Mouse (Mus musculus): ENCODE measurements at regions not wholly inside any gene's neighbourhood (a gene's known extent, or its start where the extent isn't known, plus 50 kb on each side); places are given as distances from the start of the nearest gene placed in this dataset.

GRCm38 (mm10) chr8:56682564-56682963 is 131.7 kb downstream of the Fbxo8 start:
- ATAC-seq (replicated peaks in 1 of 2; ENCODE audit: insufficient read depth in 1 of 2, low FRiP score in 2 of 2, low TSS enrichment in 1 of 2, low read depth in 1 of 2, poor library complexity in 2 of 2, severe bottlenecking in 2 of 2), result no peak

GRCm38 (mm10) chr8:56684352-56684751 is 133.5 kb downstream of the Fbxo8 start:
- ATAC-seq (replicated peaks in 1 of 2; ENCODE audit: insufficient read depth in 1 of 2, low FRiP score in 2 of 2, low TSS enrichment in 1 of 2, low read depth in 1 of 2, poor library complexity in 2 of 2, severe bottlenecking in 2 of 2), result no peak

GRCm38 (mm10) chr8:56695436-56695835 is 144.5 kb downstream of the Fbxo8 start:
- ATAC-seq (replicated peaks in 1 of 2; ENCODE audit: insufficient read depth in 1 of 2, low FRiP score in 2 of 2, low TSS enrichment in 1 of 2, low read depth in 1 of 2, poor library complexity in 2 of 2, severe bottlenecking in 2 of 2), result no peak

DNA sequence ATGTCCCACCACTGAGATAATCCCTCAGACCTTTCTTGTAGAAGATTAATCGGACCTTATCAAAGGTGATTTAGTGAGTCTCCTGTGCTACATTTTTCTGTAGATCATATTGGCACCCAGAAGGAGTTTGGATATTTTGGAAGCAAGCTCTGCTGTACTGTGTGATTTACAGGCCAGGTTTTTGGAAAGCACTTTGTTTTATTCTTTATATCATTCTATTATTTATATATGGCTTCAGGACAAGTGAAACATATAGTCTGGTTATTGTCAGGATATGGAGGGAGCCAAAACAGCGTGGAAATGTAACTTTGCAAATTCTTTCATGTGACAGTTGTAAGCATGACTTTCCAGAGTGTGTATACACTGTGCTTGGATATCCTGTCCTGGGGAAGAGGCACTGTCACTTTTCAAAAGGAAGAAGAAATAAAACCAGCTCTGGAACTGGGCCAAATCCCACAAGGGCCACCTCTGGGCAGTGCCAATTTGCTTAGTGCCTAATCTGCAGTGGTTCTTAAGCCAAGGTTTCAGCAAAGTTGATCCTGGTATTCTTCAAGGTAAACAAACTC is 149.8 kb downstream of the Fbxo8 start:
- ATAC-seq (replicated peaks in 1 of 2; ENCODE audit: insufficient read depth in 1 of 2, low FRiP score in 2 of 2, low TSS enrichment in 1 of 2, low read depth in 1 of 2, poor library complexity in 2 of 2, severe bottlenecking in 2 of 2), result no peak

- no peak for ATAC-seq (replicated peaks in 1 of 2; ENCODE audit: insufficient read depth in 1 of 2, low FRiP score in 2 of 2, low TSS enrichment in 1 of 2, low read depth in 1 of 2, poor library complexity in 2 of 2, severe bottlenecking in 2 of 2)
Observed at GRCm38 (mm10) chr8:56706377-56706776, 155.5 kb downstream of the Fbxo8 start.

GRCm38 (mm10) chr8:56706941-56707706 is 156.2 kb downstream of the Fbxo8 start:
- ATAC-seq (replicated peaks in 1 of 2; ENCODE audit: insufficient read depth in 1 of 2, low FRiP score in 2 of 2, low TSS enrichment in 1 of 2, low read depth in 1 of 2, poor library complexity in 2 of 2, severe bottlenecking in 2 of 2), result no peak

GRCm38 (mm10) chr8:56720001-56720400 is 169.1 kb downstream of the Fbxo8 start:
- ATAC-seq (replicated peaks in 1 of 2; ENCODE audit: insufficient read depth in 1 of 2, low FRiP score in 2 of 2, low TSS enrichment in 1 of 2, low read depth in 1 of 2, poor library complexity in 2 of 2, severe bottlenecking in 2 of 2), result no peak

DNA sequence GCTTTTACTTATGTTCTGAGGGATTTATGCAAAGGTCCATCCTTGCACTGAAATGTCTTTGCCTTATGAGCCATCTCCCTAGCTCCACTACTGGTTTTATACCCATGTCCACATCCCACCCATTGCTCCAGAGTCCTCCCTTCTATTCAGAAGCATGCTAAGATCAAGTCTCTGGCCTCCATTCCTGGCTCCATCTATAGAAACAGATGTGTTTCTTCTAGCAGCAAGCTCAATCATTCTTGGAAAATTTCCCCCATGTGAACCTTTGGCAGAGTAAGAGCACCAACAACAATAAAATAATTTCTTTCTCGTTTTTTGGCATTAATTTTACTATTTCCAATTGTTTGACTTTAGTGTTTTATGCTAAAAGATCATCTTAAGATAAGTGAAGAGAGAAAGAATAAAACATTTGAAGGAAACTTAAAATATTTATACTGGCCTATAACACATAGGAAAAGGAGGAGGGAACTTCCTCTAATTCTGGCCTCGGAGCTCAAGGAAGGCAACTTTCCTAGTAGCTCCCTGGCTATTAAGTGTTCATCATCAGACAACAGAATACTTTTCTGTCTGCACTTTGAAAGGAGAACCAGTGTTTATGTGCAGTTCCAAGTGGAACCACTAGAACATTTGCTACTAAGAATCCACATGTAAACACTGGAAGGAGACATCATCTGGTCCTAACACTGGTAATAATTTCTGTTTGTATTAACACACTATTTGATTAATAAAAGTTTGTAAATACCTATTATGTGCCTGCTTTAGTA is 171.8 kb downstream of the Fbxo8 start:
- ATAC-seq (replicated peaks in 1 of 2; ENCODE audit: insufficient read depth in 1 of 2, low FRiP score in 2 of 2, low TSS enrichment in 1 of 2, low read depth in 1 of 2, poor library complexity in 2 of 2, severe bottlenecking in 2 of 2), result no peak

- no peak for ATAC-seq (replicated peaks in 1 of 2; ENCODE audit: insufficient read depth in 1 of 2, low FRiP score in 2 of 2, low TSS enrichment in 1 of 2, low read depth in 1 of 2, poor library complexity in 2 of 2, severe bottlenecking in 2 of 2)
Observed at GRCm38 (mm10) chr8:56724607-56725006, 173.7 kb downstream of the Fbxo8 start.

GRCm38 (mm10) chr8:56733318-56733717 is 182.4 kb downstream of the Fbxo8 start:
- ATAC-seq (replicated peaks in 1 of 2; ENCODE audit: insufficient read depth in 1 of 2, low FRiP score in 2 of 2, low TSS enrichment in 1 of 2, low read depth in 1 of 2, poor library complexity in 2 of 2, severe bottlenecking in 2 of 2), result no peak

DNA sequence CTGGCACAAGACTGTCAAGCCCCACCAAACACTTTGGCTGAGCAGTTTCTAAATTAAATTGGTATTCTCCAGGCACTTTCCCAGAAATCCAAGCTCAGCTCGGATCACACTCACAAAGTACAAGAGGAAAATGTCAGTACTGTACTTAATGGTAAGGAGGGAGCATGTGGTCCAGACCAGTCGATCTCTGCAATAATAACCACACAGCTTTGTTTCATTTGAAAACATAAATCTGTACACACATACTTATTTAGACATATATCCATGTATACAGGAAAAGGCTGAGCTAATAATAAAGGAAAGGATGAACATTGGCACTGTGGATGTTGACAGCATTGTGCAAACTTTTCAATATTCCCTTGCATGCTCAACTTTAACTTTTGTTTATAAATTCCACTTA is 184.1 kb downstream of the Fbxo8 start:
- no peak for ATAC-seq (replicated peaks in 1 of 2; ENCODE audit: insufficient read depth in 1 of 2, low FRiP score in 2 of 2, low TSS enrichment in 1 of 2, low read depth in 1 of 2, poor library complexity in 2 of 2, severe bottlenecking in 2 of 2)

- no peak for ATAC-seq (replicated peaks in 1 of 2; ENCODE audit: insufficient read depth in 1 of 2, low FRiP score in 2 of 2, low TSS enrichment in 1 of 2, low read depth in 1 of 2, poor library complexity in 2 of 2, severe bottlenecking in 2 of 2)
Observed at GRCm38 (mm10) chr8:56767034-56767433, 216.1 kb downstream of the Fbxo8 start.

- ATAC-seq (replicated peaks in 1 of 2; ENCODE audit: insufficient read depth in 1 of 2, low FRiP score in 2 of 2, low TSS enrichment in 1 of 2, low read depth in 1 of 2, poor library complexity in 2 of 2, severe bottlenecking in 2 of 2), result no peak
Observed at GRCm38 (mm10) chr8:56784441-56784840, 233.6 kb downstream of the Fbxo8 start.

GRCm38 (mm10) chr8:56789549-56790270 is 238.8 kb downstream of the Fbxo8 start:
- no peak for ATAC-seq (replicated peaks in 1 of 2; ENCODE audit: insufficient read depth in 1 of 2, low FRiP score in 2 of 2, low TSS enrichment in 1 of 2, low read depth in 1 of 2, poor library complexity in 2 of 2, severe bottlenecking in 2 of 2)

- no peak for ATAC-seq (replicated peaks in 1 of 2; ENCODE audit: insufficient read depth in 1 of 2, low FRiP score in 2 of 2, low TSS enrichment in 1 of 2, low read depth in 1 of 2, poor library complexity in 2 of 2, severe bottlenecking in 2 of 2)
Observed at GRCm38 (mm10) chr8:56832651-56833050, 281.8 kb downstream of the Fbxo8 start.

DNA sequence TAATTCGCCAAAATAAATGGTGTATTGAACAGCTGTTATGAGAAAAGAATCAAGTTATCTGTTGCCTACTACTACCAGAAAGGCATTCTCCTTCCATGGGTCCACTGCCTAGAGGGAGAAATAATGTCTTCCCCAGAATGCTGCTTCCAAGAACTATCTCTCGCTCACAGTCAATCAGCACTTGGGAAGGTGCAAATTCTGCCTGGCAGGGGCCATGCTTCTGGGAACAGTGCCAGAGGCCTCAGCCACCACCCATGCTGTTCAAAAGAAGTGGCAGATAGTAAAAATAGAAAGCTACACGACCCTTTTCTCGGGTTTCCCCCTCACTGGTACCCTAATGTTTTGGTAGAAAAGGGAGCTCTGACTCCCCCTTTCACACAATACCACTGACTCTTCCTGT is 282.2 kb downstream of the Fbxo8 start:
- no peak for ATAC-seq (replicated peaks in 1 of 2; ENCODE audit: insufficient read depth in 1 of 2, low FRiP score in 2 of 2, low TSS enrichment in 1 of 2, low read depth in 1 of 2, poor library complexity in 2 of 2, severe bottlenecking in 2 of 2)

DNA sequence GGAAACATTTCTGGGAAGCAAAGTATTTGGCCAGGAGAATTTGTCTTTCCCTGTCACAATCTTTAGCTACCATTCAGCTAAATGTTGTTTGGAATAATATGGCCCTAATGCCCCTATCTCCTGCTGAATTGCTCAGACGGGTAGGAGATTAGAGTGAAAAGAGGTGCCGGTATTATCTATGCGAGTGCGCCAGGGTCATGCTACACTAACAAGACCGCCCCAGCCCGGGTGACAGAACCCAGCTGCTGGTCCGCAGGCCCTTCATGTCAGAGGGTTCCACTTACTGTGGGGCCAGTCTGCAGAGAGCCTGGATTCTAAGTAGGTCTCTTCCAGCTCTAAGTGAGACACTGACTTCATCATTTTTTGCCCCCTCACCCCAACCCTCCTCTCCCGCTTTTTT is 332.6 kb downstream of the Fbxo8 start:
- ATAC-seq (replicated peaks in 1 of 2; ENCODE audit: insufficient read depth in 1 of 2, low FRiP score in 2 of 2, low TSS enrichment in 1 of 2, low read depth in 1 of 2, poor library complexity in 2 of 2, severe bottlenecking in 2 of 2), result no peak

- ATAC-seq (replicated peaks in 1 of 2; ENCODE audit: insufficient read depth in 1 of 2, low FRiP score in 2 of 2, low TSS enrichment in 1 of 2, low read depth in 1 of 2, poor library complexity in 2 of 2, severe bottlenecking in 2 of 2), result no peak
Observed at GRCm38 (mm10) chr8:56884195-56884594, 333.3 kb downstream of the Fbxo8 start.

Data from hematopoietic stem cell, adult 5-6 weeks (primary cell).